Mouse (Mus musculus) intestine, postnatal 0 days (tissue): ENCODE measurements around the gene Pth2. TPM values are rescaled to one million over a fixed set of nuclear protein-coding genes. Genes with fewer than 3 reads are reported as not detected.

Source experiments
- ATAC-seq: fragments of 200-750 bp; cut with Nextera tagmentation; 2 replicates; pipeline ENCODE4 v1.8.0; 2017; ENCODE audit warnings: mild to moderate bottlenecking, moderate TSS enrichment, moderate library complexity
- H3K27ac ChIP-seq: fragments of 300-500 bp; sonication (generic); 2 replicates; pipeline ENCODE4 v1.5.1; 2014; ENCODE audit warnings: mild to moderate bottlenecking, low read depth, low read length, moderate library complexity
- H3K27me3 ChIP-seq: fragments of 300-500 bp; sonication (generic); replicated peaks from 2 replicates; pipeline ENCODE4 v1.6.1; 2014; ENCODE audit warnings: low read length, mixed read lengths; ENCODE audit not compliant: control insufficient read depth, insufficient read depth
- H3K36me3 ChIP-seq: fragments of 300-500 bp; sonication (generic); 2 replicates; pipeline ENCODE4 v1.6.1; 2014; ENCODE audit warnings: mild to moderate bottlenecking, moderate library complexity; ENCODE audit not compliant: control insufficient read depth, insufficient read depth
- H3K4me1 ChIP-seq: fragments of 300-500 bp; sonication (generic); replicated peaks from 2 replicates; pipeline ENCODE4 v1.6.1; 2014; ENCODE audit warnings: antibody characterized with exemption, low read length, mixed read lengths; ENCODE audit not compliant: control insufficient read depth, insufficient read depth
- H3K4me2 ChIP-seq: fragments of 300-500 bp; sonication (generic); replicated peaks from 2 replicates; pipeline ENCODE4 v1.6.1; 2014; ENCODE audit warnings: low read depth, mild to moderate bottlenecking, moderate library complexity
- H3K4me3 ChIP-seq: fragments of 300-500 bp; sonication (generic); 2 replicates; pipeline ENCODE4 v1.5.1; 2014; ENCODE audit warnings: low read depth, low read length
- H3K9ac ChIP-seq: fragments of 300-500 bp; sonication (generic); 2 replicates; pipeline ENCODE4 v1.6.1; 2014; ENCODE audit warnings: mild to moderate bottlenecking, low read depth, low read length
- H3K9me3 ChIP-seq: fragments of 300-500 bp; sonication (generic); 2 replicates; pipeline ENCODE4 v1.6.1; 2016; ENCODE audit warnings: mixed run types; ENCODE audit not compliant: control insufficient read depth
- CTCF ChIP-seq: sonication (generic); IDR thresholded peaks from 2 replicates; pipeline ENCODE4 v1.5.1; 2016; ENCODE audit warnings: low read depth, mild to moderate bottlenecking, control low read depth, antibody characterized with exemption, moderate library complexity
- WGBS: fragments of 180-500 bp; shearing (Covaris S2); extraction: QIAGEN DNeasy Blood & Tissue Kit; methylation state at CpG from one replicate; pipeline ENCODE4 v1.1.7; 2014; 5-methylcytosine and 5-hydroxymethylcytosine counted together
- polyA plus RNA-seq: library from polyadenylated mRNA; unstranded; fragments of >200 nt; fragmentation: Nextera tagmentation; extraction: Ambion mirVana; gene quantifications from 2 replicates; pipeline ENCODE4 v1.2.1, GENCODE M21; 2015

Pth2 gene
- polyA plus RNA-seq, 1 experiment from 2014 or later: not detected

DNA sequence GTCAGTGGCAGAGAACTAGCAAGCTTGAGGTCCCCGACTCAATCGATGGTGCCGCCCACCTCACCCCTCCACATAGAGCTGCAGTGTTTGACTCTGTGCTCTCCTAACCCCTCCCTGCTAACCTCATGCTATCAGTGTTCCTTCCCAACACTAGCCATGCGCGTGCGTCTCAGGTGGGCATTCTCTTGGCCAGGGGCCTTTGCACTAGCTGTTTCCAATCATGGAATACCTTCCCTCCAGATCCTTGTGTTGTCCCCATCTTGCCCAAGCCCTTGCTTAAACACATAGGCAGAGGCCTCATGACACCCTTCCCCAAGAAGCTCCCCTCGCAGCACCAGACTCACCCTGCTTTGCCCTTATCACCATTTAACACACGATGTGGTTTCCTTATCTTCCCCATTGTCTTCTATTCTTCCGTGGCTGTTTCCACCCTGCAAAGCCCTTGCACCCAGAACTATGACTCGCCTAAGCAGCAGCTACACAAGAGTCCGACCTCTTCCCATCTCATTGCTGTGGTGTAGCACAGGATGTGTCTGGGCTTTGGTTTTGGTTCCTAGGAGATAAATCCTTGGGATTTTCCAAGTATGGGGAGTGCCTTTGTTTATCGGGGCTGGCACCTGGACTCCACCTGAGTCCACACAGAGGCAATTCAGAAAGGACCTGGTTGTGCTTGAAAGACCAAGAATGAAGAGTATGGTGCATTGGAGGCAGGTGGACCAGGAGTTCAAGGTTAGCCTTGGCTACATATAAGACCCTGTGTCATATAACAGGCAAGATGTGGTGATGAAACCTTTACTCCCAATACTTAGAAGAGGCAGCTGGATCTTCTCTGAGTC is 43.4 kb upstream of the Pth2 start:
- H3K27me3 ChIP-seq: no peaks in the 10 kb centered on the region
- TF ChIP-seq CTCF: no peak
- no peak overlapping the region for H3K4me2 ChIP-seq
- ATAC-seq: no peak
- peaks cover 14% of the 10 kb centered on the region for H3K36me3 ChIP-seq
- 62% methylated on average over 12 of the region's 12 CpGs for WGBS
- H3K4me1 ChIP-seq: no peaks in the 10 kb centered on the region
- H3K4me3 ChIP-seq: no peak overlapping the region
- no peak overlapping the region for H3K9ac ChIP-seq
- no peak overlapping the region for H3K27ac ChIP-seq
- no peaks in the 10 kb centered on the region for H3K9me3 ChIP-seq

- no peak for ATAC-seq
- H3K4me1 ChIP-seq: no peaks in the 10 kb centered on the region
- H3K27ac ChIP-seq: no peak overlapping the region
- no peak overlapping the region for H3K9ac ChIP-seq
- no peak for TF ChIP-seq CTCF
- H3K36me3 ChIP-seq: peaks cover 24% of the 10 kb centered on the region
- H3K4me2 ChIP-seq: no peak overlapping the region
- 79% methylated on average over 1 of the region's 1 CpGs for WGBS
- H3K27me3 ChIP-seq: no peaks in the 10 kb centered on the region
- H3K9me3 ChIP-seq: no peaks in the 10 kb centered on the region
- no peak overlapping the region for H3K4me3 ChIP-seq
These were observed 42.4 kb upstream of the Pth2 start for GRCm38 (mm10) chr7:45138403-45138802.

DNA sequence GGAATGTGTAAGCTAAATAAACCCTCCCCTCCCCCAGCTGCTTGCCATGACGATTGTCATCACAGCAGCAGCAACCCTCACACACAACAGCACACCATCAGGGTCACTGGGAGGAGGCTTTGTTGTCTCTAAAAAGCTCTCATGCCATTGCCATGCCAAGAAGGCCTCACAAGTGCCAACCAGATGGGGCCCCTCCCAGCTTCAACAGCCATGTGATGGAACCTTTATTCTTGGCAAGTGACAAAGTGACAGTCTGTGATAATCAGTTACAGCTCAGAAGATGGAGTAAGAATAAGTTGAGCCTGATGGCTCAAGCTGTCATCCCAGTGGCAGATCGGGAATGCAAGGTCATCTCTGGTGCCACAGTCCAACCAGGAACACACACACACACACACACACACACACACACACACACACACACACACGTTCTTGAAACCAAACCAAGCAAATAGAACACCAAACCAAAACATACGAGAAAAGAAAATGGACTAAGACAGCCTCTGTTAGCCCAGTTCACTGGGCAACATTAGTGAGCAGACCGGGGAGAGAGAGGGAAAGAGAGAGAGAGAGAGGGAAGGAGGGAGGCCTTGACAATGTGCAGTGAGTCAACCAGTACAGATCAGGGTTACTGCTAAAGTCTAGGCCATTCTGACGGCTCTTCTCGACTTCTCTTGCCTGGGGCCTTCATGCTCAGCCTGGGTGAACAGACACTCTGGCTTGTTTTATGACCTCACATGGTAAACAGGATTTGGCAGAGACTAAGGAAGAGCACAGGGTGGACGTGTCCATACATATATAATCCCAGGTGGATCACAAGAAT is 40.7 kb upstream of the Pth2 start:
- Histone ChIP-seq H3K27me3 (no peaks in the 10 kb centered on the region), H3K4me1 (no peaks in the 10 kb centered on the region), H3K9me3 (no peaks in the 10 kb centered on the region), H3K27ac (no peak overlapping the region), H3K4me3 (no peak overlapping the region), H3K4me2 (no peak overlapping the region), H3K9ac (no peak overlapping the region), H3K36me3 (peaks cover 40% of the 10 kb centered on the region)
- WGBS: 73% methylated on average over 8 of the region's 8 CpGs
- TF ChIP-seq CTCF: no peak
- ATAC-seq: no peak

- Histone ChIP-seq H3K4me2 (no peak overlapping the region), H3K27me3 (no peaks in the 10 kb centered on the region), H3K9ac (no peak overlapping the region), H3K36me3 (peaks cover 52% of the 10 kb centered on the region), H3K4me3 (no peak overlapping the region), H3K9me3 (no peaks in the 10 kb centered on the region), H3K4me1 (no peaks in the 10 kb centered on the region), H3K27ac (no peak overlapping the region)
- 87% methylated on average over 3 of the region's 3 CpGs for WGBS
- no peak for TF ChIP-seq CTCF
- ATAC-seq: no peak
These were observed 39.5 kb upstream of the Pth2 start for GRCm38 (mm10) chr7:45141319-45141718.

DNA sequence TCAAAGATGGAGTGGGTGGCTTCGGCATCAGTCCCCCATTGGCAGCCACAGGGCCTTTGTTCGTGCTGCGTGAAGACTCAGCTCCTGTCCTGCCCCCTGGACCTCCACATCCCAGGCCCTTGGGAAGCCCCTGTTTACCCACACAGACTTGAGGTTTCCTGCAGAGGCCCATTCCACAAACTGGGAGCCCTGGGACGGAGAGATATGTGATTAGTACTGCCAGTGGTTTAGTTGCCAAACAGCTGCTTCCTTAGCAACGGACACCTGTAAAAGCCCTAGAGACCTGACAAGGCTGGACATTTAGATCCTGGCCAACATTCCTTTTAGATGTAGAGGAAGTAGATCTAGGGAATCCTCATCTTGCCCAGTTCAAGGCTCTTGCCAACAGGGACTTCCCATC is 38.9 kb upstream of the Pth2 start:
- no peak for ATAC-seq
- H3K4me3 ChIP-seq: no peak overlapping the region
- TF ChIP-seq CTCF: no peak
- no peak overlapping the region for H3K9ac ChIP-seq
- no peak overlapping the region for H3K4me2 ChIP-seq
- H3K4me1 ChIP-seq: no peaks in the 10 kb centered on the region
- no peaks in the 10 kb centered on the region for H3K9me3 ChIP-seq
- no peaks in the 10 kb centered on the region for H3K27me3 ChIP-seq
- H3K27ac ChIP-seq: no peak overlapping the region
- 85% methylated on average over 5 of the region's 5 CpGs for whole genome bisulfite sequencing
- peaks cover 57% of the 10 kb centered on the region for H3K36me3 ChIP-seq

DNA sequence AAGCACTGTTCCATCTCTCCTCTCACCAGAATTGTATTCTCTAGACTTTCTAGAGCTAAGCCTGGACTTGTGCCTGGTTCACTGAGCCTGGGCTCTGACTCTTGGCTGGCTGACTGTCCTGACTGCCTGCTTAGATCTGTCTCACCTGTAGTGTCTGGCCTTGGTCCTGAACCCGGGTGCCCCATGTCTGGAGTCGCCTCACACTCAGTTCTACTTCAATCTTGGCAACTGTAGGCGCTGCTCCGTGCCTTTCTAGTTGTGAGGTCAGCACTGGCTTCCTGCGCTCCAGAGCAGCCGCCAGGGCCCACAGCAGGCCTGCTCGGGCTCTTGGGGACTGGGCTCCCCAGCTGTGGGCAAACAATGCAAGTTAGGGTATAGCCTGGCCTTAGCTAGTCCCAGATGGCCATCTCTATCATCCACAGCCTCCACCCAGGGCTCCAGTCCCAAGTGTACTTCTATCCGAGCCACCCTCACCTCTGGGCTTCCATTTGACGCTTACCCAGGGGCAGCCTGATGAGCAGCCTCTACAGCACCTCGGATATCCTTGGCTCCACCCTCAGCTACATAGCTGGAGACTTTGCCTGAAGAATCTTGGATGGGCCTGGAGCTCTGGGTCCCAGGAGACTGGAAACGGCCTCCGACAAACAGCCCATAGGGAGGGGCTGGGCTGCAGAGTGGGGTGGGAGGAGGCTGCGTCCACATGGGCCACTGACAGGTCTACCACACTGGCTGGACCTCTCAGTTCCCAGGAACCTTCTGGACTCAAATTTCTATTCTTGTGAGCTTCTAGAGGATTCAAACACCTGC is 36.2 kb upstream of the Pth2 start:
- 82% methylated on average over 13 of the region's 13 CpGs for WGBS
- TF ChIP-seq CTCF: no peak
- no peak for ATAC-seq
- H3K27me3 ChIP-seq: no peaks in the 10 kb centered on the region
- H3K4me1 ChIP-seq: no peaks in the 10 kb centered on the region
- H3K9me3 ChIP-seq: no peaks in the 10 kb centered on the region
- H3K4me2 ChIP-seq: no peak overlapping the region
- H3K36me3 ChIP-seq: peaks cover 81% of the 10 kb centered on the region
- no peak overlapping the region for H3K4me3 ChIP-seq
- no peak overlapping the region for H3K27ac ChIP-seq
- H3K9ac ChIP-seq: no peak overlapping the region
